Mouse (Mus musculus) liver, postnatal 0 days (tissue): ENCODE results near the gene Mipol1.

Experiments
- CTCF ChIP-seq: sonication (generic); IDR thresholded peaks from 2 replicates; pipeline ENCODE4 v1.5.1; 2016; ENCODE audit warnings: antibody characterized with exemption, low read depth
- EP300 ChIP-seq: IDR thresholded peaks from 2 replicates; pipeline ENCODE4 v1.6.1; 2016; ENCODE audit warnings: antibody characterized with exemption, low read depth, mild to moderate bottlenecking

DNA sequence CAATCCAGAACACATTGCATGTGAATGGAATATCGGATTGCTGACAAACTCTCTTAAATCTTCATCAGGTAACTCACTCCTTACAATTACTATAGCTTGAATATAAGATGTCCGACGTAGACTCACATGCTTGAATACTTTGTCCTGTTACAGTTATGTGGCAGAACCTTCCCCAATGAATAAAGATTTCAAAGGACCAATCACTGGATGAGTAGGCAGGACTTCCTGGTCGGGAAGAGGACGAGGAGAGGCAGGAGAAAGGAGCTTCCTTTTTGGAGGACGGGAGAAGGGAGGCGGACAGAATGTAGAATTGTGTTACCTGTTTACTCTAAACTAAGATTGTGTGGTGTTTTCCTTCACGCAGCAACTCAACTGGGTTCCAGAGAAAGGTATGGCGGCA lies 3.8 kb upstream of the Mipol1 start:
- TF ChIP-seq CTCF (no peak), EP300 (no peak)
